13 mouse cellular contexts compared by ENCODE assay signal in the genomic region with DNA sequence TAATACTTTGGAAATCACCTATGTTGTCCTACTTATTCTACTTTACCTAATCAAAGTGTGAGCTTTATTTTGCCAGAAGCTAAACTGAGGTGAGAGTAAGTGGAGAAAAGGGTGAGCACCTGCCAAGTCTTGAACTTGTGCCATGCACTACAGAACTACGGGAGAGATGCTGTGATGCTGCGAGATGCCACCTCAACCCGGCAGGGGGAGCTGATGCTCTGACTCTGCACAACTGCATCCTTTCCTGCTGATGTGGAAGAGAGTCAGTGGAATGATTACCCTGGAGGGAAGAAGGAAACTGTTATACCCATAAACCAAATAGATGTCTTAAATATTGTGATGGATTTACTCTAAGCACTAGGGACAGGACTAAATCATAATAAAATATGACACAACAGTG.
DNase-seq lines count a peak whose midpoint lies in the region; ATAC-seq and TF ChIP-seq lines count a peak whose summit lies in the region.
"Had no signal": no experiment of that assay in that cellular context is flagged by ENCODE, and none has a peak within 500 bp of the region (broad histone marks: within the 10 kb centered on the region; RNA-seq: fewer than 3 reads in every experiment).

No protein-coding gene starts in this region.

- no peaks in the 10 kb centered on the region for H3K36me3 ChIP-seq in forebrain, embryonic 11.5 days (ENCODE audit: control insufficient read depth, insufficient read depth, low read length)
- H3K36me3 ChIP-seq in forebrain, embryonic 16.5 days (ENCODE audit: control insufficient read depth, insufficient read depth), result no peaks in the 10 kb centered on the region
- H3K36me3 ChIP-seq in liver, postnatal 0 days (replicated peaks; ENCODE audit: insufficient read depth, low read length), result no peaks in the 10 kb centered on the region
- no peaks in the 10 kb centered on the region for H3K36me3 ChIP-seq in liver, embryonic 12.5 days
- H3K36me3 ChIP-seq in neural tube, embryonic 11.5 days (ENCODE audit: control insufficient read depth, insufficient read depth, low read length), result no peaks in the 10 kb centered on the region
- H3K36me3 ChIP-seq: limb, embryonic 13.5 days had no signal

- TF ChIP-seq EP300 in liver, postnatal 0 days (IDR thresholded peaks at IDR 0.05; ENCODE audit: low read depth), result no peak

- ATAC-seq in forebrain, embryonic 11.5 days (replicated peaks; ENCODE audit: low FRiP score), result no peak
- ATAC-seq in forebrain, embryonic 16.5 days, result no peak
- no peak for ATAC-seq in liver, postnatal 0 days
- no peak for ATAC-seq in liver, embryonic 12.5 days
- no peak for ATAC-seq in neural tube, embryonic 11.5 days (ENCODE audit: insufficient read depth, low FRiP score, low TSS enrichment)
- no peak for ATAC-seq in megakaryocyte, adult 5-6 weeks (ENCODE audit: poor library complexity, severe bottlenecking)

- no peak overlapping the region for H3K9ac ChIP-seq in forebrain, embryonic 11.5 days (ENCODE audit: low read length)
- no peak overlapping the region for H3K9ac ChIP-seq in forebrain, embryonic 16.5 days (replicated peaks; ENCODE audit: low read depth, low read length)
- H3K9ac ChIP-seq in liver, postnatal 0 days (replicated peaks), result no peak overlapping the region
- H3K9ac ChIP-seq in liver, embryonic 12.5 days, result no peak overlapping the region
- H3K9ac ChIP-seq in neural tube, embryonic 11.5 days (ENCODE audit: low read length), result no peak overlapping the region
- H3K9ac ChIP-seq: limb, embryonic 13.5 days had no signal

- no peaks in the 10 kb centered on the region for H3K9me3 ChIP-seq in forebrain, embryonic 11.5 days (ENCODE audit: control insufficient read depth, low read length)
- no peaks in the 10 kb centered on the region for H3K9me3 ChIP-seq in forebrain, embryonic 16.5 days (ENCODE audit: control insufficient read depth, low read length)
- H3K9me3 ChIP-seq in liver, postnatal 0 days (ENCODE audit: low read length), result no peaks in the 10 kb centered on the region
- no peaks in the 10 kb centered on the region for H3K9me3 ChIP-seq in liver, embryonic 12.5 days (replicated peaks)
- no peaks in the 10 kb centered on the region for H3K9me3 ChIP-seq in neural tube, embryonic 11.5 days (ENCODE audit: control insufficient read depth, low read length)
- H3K9me3 ChIP-seq: limb, embryonic 13.5 days had no signal

- H3K4me1 ChIP-seq in forebrain, embryonic 11.5 days (replicated peaks; ENCODE audit: control insufficient read depth, insufficient read depth, low read length), result no peaks in the 10 kb centered on the region
- no peaks in the 10 kb centered on the region for H3K4me1 ChIP-seq in forebrain, embryonic 16.5 days (replicated peaks; ENCODE audit: control insufficient read depth, insufficient read depth, low read length)
- H3K4me1 ChIP-seq in liver, postnatal 0 days (ENCODE audit: insufficient read depth), result no peaks in the 10 kb centered on the region
- no peaks in the 10 kb centered on the region for H3K4me1 ChIP-seq in liver, embryonic 12.5 days
- no peaks in the 10 kb centered on the region for H3K4me1 ChIP-seq in neural tube, embryonic 11.5 days (ENCODE audit: control insufficient read depth, insufficient read depth, low read length)
- H3K4me1 ChIP-seq: limb, embryonic 13.5 days had no signal

- DNase-seq in forebrain, embryonic 11.5 days (ENCODE audit: low spot score), result peak; percentile 57
- DNase-seq in liver, postnatal 0 days, result no peak
- peak; percentile 3 for DNase-seq in brain, adult 2 months (ENCODE audit: low read depth, low spot score)
- DNase-seq in neural tube, embryonic 11.5 days (ENCODE audit: low spot score), result peak; percentile 45
- DNase-seq in urinary bladder, postnatal 25 days (ENCODE audit: low spot score), result no peak
- DNase-seq: adrenal gland, postnatal 14 days; heart, postnatal 4 days; kidney, postnatal 25 days had no signal

- WGBS in forebrain, embryonic 11.5 days, result 34% methylated on average over 3 of the region's 3 CpGs
- WGBS in forebrain, embryonic 16.5 days, result 30% methylated on average over 3 of the region's 3 CpGs
- WGBS in liver, postnatal 0 days (ENCODE audit: insufficient replicate concordance), result 40% methylated on average over 3 of the region's 3 CpGs
- 32% methylated on average over 3 of the region's 3 CpGs for whole genome bisulfite sequencing in liver, embryonic 12.5 days (ENCODE audit: insufficient replicate concordance)
- WGBS in neural tube, embryonic 11.5 days, result 44% methylated on average over 3 of the region's 3 CpGs

- TF ChIP-seq CTCF in liver, postnatal 0 days (IDR thresholded peaks at IDR 0.05; ENCODE audit: low read depth), result 0 out of 2 replicates have a peak, but pooled peaks have one; percentile 12

- no peak overlapping the region for H3K4me2 ChIP-seq in forebrain, embryonic 11.5 days (ENCODE audit: low read depth, low read length, severe bottlenecking)
- H3K4me2 ChIP-seq in forebrain, embryonic 16.5 days (ENCODE audit: low read length), result no peak overlapping the region
- no peak overlapping the region for H3K4me2 ChIP-seq in liver, postnatal 0 days (ENCODE audit: low read depth, low read length)
- no peak overlapping the region for H3K4me2 ChIP-seq in liver, embryonic 12.5 days
- no peak overlapping the region for H3K4me2 ChIP-seq in neural tube, embryonic 11.5 days (ENCODE audit: low read depth)
- H3K4me2 ChIP-seq: limb, embryonic 13.5 days had no signal

- no peaks in the 10 kb centered on the region for H3K27me3 ChIP-seq in forebrain, embryonic 11.5 days (ENCODE audit: control insufficient read depth, insufficient read depth, low read length)
- no peaks in the 10 kb centered on the region for H3K27me3 ChIP-seq in forebrain, embryonic 16.5 days (replicated peaks; ENCODE audit: control insufficient read depth, insufficient read depth, low read length)
- H3K27me3 ChIP-seq in liver, postnatal 0 days (ENCODE audit: insufficient read depth, low read length), result no peaks in the 10 kb centered on the region
- H3K27me3 ChIP-seq in liver, embryonic 12.5 days (replicated peaks), result no peaks in the 10 kb centered on the region
- no peaks in the 10 kb centered on the region for H3K27me3 ChIP-seq in neural tube, embryonic 11.5 days (ENCODE audit: control insufficient read depth, insufficient read depth, low read length)
- H3K27me3 ChIP-seq: limb, embryonic 13.5 days had no signal

- no peak overlapping the region for H3K27ac ChIP-seq in forebrain, embryonic 11.5 days (ENCODE audit: low read depth, low read length)
- no peak overlapping the region for H3K27ac ChIP-seq in forebrain, embryonic 16.5 days (ENCODE audit: low read length)
- no peak overlapping the region for H3K27ac ChIP-seq in liver, postnatal 0 days (ENCODE audit: low read depth)
- H3K27ac ChIP-seq in liver, embryonic 12.5 days, result no peak overlapping the region
- H3K27ac ChIP-seq in neural tube, embryonic 11.5 days (ENCODE audit: low read depth, low read length), result no peak overlapping the region
- H3K27ac ChIP-seq: limb, embryonic 13.5 days had no signal

- no peak overlapping the region for H3K4me3 ChIP-seq in forebrain, embryonic 11.5 days (ENCODE audit: low read depth, low read length)
- H3K4me3 ChIP-seq in forebrain, embryonic 16.5 days (replicated peaks; ENCODE audit: low read length), result no peak overlapping the region
- H3K4me3 ChIP-seq in liver, postnatal 0 days (ENCODE audit: low read depth, low read length), result no peak overlapping the region
- H3K4me3 ChIP-seq in liver, embryonic 12.5 days, result no peak overlapping the region
- no peak overlapping the region for H3K4me3 ChIP-seq in neural tube, embryonic 11.5 days (ENCODE audit: low read depth, low read length)
- H3K4me3 ChIP-seq: limb, embryonic 13.5 days; myocyte had no signal

Comparison
In these comparisons a context has a peak if more than half of its experiments do, and no peak if none do; other contexts are left out.
1. DNase-seq: peak in forebrain, embryonic 11.5 days (single experiment), brain, adult 2 months (single experiment) and neural tube, embryonic 11.5 days (single experiment); none in liver, postnatal 0 days (single experiment) and urinary bladder, postnatal 25 days (single experiment).